Mouse (Mus musculus): Measurements from ENCODE around the gene Lrrc25. TPM values are rescaled to one million over a fixed set of nuclear protein-coding genes. Genes with fewer than 3 reads are reported as not detected.

Lrrc25 gene
- polyA plus RNA-seq, 1 experiment from 2014 or later, result 1.4 TPM

DNA sequence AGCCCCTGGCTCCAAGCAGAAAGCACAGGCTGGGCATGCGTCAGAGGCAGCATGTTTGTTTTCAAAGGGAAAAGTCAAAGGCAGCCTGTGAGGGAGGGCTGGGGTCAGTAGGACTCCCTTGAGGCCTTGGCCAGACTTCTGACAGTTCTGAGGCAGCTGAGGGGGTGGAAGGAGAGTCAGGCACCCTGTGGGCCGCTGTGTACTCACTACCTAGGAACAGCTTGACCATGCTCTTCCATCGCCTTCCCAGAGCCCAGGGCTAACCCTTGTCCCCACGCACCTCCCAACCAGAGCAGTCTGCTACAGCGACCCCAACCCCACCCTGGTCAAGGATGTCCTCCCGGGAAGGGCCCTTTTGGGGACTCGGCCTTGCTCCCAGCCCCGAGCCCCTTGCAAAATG lies 22.8 kb upstream of the Lrrc25 start:
- Histone ChIP-seq H3K4me3 (peak overlapping the region; percentile 58; the same call in 1 of the 2 replicates), H3K27me3 (no peaks in the 10 kb centered on the region), H3K9me3 (replicated peaks) (no peaks in the 10 kb centered on the region), H3K4me1 (replicated peaks) (peaks cover 49% of the 10 kb centered on the region), H3K36me3 (peaks cover 27% of the 10 kb centered on the region; the same call in 1 of the 2 replicates), H3K4me2 (peak overlapping the region; percentile 93), H3K27ac (peak overlapping the region; percentile 88), H3K9ac (peak overlapping the region; percentile 48; the same call in 1 of the 2 replicates)
- 45% methylated on average over 8 of the region's 8 CpGs for WGBS
- no peak for ATAC-seq (replicated peaks; ENCODE audit: insufficient number of reproducible peaks, insufficient read depth, low FRiP score, low read depth)

DNA sequence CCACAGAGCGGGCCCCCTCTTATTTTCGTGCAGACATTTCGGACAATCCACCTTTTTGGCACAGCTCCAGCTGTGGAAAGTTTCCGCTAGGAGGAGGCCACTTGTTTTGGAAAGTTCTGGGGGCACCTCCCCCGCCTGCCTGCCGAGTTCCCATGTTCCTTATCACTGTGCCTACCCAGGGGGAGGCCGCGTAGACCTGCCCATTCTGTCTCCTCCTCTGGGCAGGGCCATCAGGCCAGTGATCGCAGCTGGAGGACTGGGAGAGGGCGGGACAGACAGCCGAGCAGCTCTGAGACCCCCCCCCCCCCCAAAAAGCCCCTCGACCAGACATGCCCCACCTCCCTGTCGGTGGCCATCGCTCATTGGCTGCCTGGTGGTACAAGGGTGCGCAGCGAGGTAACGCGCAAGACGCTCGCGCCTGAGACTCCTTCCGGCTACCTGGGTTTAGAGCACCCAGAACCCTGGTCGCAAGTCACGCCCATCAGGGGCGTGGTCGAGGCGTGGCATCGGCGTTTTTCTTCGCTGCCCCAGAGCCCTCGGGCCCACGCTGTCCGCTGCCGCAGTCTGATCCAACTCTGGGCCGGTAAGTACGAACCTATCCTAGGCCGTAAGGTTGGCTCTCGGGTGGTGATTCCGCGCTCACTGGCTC lies 21.9 kb upstream of the Lrrc25 start, which contains the start of gene Isyna1:
Gene Isyna1 (plus strand): TSS at position 413 of the 649 bp plus-strand sequence.
- Histone ChIP-seq H3K4me2 (peak within 1 kb of the TSS; percentile 93), H3K27ac (peak within 1 kb of the TSS; percentile 88), H3K9me3 (replicated peaks) (no peaks in the 10 kb centered on the region), H3K4me3 (peak within 1 kb of the TSS; percentile 58), H3K27me3 (no peaks in the 10 kb centered on the region), H3K36me3 (peaks cover 20% of the 10 kb centered on the region; the same call in 1 of the 2 replicates), H3K4me1 (replicated peaks) (peaks cover 56% of the 10 kb centered on the region), H3K9ac (peak within 1 kb of the TSS; percentile 66)
- ATAC-seq (replicated peaks; ENCODE audit: insufficient number of reproducible peaks, insufficient read depth, low FRiP score, low read depth), result peak; percentile 86
- WGBS, result under 1% methylated on average over 39 of the region's 40 CpGs

DNA sequence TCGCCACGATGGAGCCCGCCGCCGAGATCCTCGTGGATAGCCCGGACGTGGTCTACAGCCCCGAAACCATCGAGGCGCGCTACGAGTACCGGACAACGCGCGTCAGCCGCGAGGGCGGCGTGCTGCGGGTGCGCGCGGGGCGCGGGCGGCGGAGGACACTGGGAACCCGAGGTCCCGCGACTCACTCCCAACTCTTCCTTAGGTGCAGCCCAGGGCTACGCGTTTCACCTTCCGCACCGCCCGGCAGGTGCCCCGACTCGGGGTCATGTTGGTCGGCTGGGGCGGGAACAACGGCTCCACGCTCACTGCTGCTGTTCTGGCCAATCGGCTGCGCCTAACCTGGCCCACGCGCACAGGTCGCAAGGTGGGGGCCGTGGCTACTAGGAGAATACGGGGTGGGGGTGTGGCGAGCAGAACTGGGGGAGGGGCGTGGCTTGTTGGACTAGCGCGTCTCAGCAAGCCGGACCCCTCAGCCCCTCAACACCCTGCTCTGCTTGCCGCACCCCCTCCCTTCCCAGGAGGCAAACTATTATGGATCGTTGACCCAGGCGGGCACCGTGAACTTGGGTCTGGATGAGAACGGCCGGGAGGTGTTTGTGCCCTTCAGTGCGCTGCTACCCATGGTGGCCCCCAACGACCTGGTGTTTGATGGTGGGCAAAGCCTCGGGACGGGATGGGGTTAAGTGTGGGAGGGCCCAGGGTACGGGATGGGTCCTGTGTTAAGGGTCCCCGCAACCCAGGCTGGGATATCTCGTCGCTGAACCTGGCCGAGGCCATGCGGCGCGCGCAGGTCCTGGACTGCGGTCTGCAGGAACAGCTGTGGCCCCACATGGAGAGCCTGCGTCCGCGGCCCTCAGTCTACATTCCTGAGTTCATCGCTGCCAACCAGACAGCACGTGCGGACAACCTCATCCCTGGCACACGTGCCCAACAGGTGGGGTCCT lies 21.1 kb upstream of the Lrrc25 start:
- Histone ChIP-seq H3K9me3 (replicated peaks) (no peaks in the 10 kb centered on the region), H3K27me3 (0 out of 2 replicates have a peak, but pooled peaks cover 2% of the 10 kb centered on the region), H3K4me1 (replicated peaks) (peaks cover 62% of the 10 kb centered on the region), H3K27ac (peak overlapping the region; percentile 88), H3K9ac (peak overlapping the region; percentile 66), H3K36me3 (peaks cover 15% of the 10 kb centered on the region; the same call in 1 of the 2 replicates), H3K4me2 (peak overlapping the region; percentile 93), H3K4me3 (peak overlapping the region; percentile 58)
- ATAC-seq (replicated peaks; ENCODE audit: insufficient number of reproducible peaks, insufficient read depth, low FRiP score, low read depth), result peak; percentile 7; the same call in 1 of the 2 replicates
- 10% methylated on average over 82 of the region's 82 CpGs for WGBS

DNA sequence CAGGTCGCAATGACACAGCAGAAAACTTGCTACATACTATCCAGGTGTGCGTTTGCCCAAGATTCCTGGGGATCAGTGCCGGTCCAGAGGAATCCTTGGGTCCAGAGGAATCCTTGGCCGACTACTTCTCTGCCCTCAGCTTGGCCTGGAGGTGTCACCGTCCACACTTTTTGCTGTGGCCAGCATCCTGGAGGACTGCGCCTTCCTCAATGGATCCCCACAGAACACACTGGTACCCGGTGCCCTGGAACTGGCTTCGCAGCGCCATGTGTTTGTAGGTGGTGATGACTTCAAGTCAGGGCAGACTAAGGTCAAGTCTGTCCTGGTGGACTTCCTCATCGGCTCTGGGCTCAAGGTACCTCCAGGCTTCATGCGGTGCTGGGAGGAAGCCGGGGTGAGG lies 20.1 kb upstream of the Lrrc25 start:
- ATAC-seq (replicated peaks; ENCODE audit: insufficient number of reproducible peaks, insufficient read depth, low FRiP score, low read depth), result no peak
- H3K4me2 ChIP-seq, result no peak overlapping the region; the same call in 1 of the 2 replicates
- H3K4me1 ChIP-seq (replicated peaks), result peaks cover 69% of the 10 kb centered on the region
- H3K4me3 ChIP-seq, result no peak overlapping the region
- H3K9ac ChIP-seq, result no peak overlapping the region
- no peaks in the 10 kb centered on the region for H3K9me3 ChIP-seq (replicated peaks)
- WGBS, result 94% methylated on average over 12 of the region's 12 CpGs
- H3K27ac ChIP-seq, result no peak overlapping the region
- H3K36me3 ChIP-seq, result peaks cover 7% of the 10 kb centered on the region; the same call in 1 of the 2 replicates
- 0 out of 2 replicates have a peak, but pooled peaks cover 2% of the 10 kb centered on the region for H3K27me3 ChIP-seq

DNA sequence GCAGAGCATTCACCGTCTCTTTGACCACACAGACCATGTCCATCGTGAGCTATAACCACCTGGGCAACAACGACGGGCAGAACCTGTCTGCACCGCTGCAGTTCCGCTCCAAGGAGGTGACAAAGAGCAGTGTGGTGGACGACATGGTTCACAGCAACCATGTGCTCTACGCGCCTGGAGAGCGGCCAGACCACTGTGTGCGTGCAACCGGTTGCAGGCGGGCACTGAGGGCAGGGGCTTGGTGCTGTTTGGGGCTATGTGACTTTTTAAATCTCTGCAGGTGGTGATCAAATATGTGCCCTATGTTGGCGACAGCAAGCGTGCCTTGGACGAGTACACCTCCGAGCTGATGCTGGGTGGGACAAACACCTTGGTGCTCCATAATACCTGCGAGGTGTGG lies 19.7 kb upstream of the Lrrc25 start:
- H3K9me3 ChIP-seq (replicated peaks), result no peaks in the 10 kb centered on the region
- 0 out of 2 replicates have a peak, but pooled peaks cover 2% of the 10 kb centered on the region for H3K27me3 ChIP-seq
- ATAC-seq (replicated peaks; ENCODE audit: insufficient number of reproducible peaks, insufficient read depth, low FRiP score, low read depth), result no peak
- H3K4me1 ChIP-seq (replicated peaks), result peaks cover 73% of the 10 kb centered on the region
- no peak overlapping the region for H3K9ac ChIP-seq
- no peak overlapping the region for H3K4me2 ChIP-seq
- H3K36me3 ChIP-seq, result peaks cover 7% of the 10 kb centered on the region; the same call in 1 of the 2 replicates
- 93% methylated on average over 18 of the region's 18 CpGs for WGBS
- H3K4me3 ChIP-seq, result no peak overlapping the region
- no peak overlapping the region for H3K27ac ChIP-seq

DNA sequence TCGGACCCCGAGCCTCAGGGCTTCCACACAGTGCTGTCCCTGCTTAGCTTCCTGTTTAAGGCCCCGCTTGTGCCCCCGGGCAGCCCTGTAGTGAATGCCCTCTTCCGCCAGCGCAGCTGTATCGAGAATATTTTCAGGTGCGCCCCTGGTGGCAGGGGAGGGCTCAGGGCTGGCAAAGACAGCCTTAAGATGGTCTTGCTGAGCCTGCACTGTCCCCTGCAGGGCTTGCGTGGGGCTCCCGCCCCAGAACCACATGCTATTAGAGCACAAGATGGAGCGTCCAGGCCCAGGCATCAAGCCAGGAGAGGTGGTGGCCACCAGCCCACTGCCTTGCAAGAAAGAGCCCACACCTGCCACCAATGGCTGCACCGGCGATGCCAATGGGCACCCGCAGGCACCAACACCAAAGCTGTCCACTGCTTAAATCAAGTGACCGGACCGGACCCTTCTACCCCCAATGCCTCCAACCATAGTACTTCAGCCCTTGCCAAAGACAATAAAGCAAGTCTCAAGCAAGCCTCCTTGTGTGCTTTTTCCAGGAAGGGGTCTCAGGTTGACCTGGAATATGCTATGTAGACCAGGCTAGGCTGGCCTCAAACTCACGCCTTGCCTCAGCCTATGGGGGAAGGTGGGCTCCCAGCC lies 19.1 kb upstream of the Lrrc25 start:
- no peak for ATAC-seq (replicated peaks; ENCODE audit: insufficient number of reproducible peaks, insufficient read depth, low FRiP score, low read depth)
- 80% methylated on average over 17 of the region's 17 CpGs for WGBS
- 0 out of 2 replicates have a peak, but pooled peaks cover 2% of the 10 kb centered on the region for H3K27me3 ChIP-seq
- H3K9ac ChIP-seq, result no peak overlapping the region; the same call in 1 of the 2 replicates
- H3K4me1 ChIP-seq (replicated peaks), result peaks cover 70% of the 10 kb centered on the region
- H3K4me2 ChIP-seq, result peak overlapping the region; percentile 83
- H3K36me3 ChIP-seq, result peaks cover 7% of the 10 kb centered on the region; the same call in 1 of the 2 replicates
- peak overlapping the region; percentile 56 for H3K4me3 ChIP-seq
- H3K9me3 ChIP-seq (replicated peaks), result no peaks in the 10 kb centered on the region
- no peak overlapping the region for H3K27ac ChIP-seq

DNA sequence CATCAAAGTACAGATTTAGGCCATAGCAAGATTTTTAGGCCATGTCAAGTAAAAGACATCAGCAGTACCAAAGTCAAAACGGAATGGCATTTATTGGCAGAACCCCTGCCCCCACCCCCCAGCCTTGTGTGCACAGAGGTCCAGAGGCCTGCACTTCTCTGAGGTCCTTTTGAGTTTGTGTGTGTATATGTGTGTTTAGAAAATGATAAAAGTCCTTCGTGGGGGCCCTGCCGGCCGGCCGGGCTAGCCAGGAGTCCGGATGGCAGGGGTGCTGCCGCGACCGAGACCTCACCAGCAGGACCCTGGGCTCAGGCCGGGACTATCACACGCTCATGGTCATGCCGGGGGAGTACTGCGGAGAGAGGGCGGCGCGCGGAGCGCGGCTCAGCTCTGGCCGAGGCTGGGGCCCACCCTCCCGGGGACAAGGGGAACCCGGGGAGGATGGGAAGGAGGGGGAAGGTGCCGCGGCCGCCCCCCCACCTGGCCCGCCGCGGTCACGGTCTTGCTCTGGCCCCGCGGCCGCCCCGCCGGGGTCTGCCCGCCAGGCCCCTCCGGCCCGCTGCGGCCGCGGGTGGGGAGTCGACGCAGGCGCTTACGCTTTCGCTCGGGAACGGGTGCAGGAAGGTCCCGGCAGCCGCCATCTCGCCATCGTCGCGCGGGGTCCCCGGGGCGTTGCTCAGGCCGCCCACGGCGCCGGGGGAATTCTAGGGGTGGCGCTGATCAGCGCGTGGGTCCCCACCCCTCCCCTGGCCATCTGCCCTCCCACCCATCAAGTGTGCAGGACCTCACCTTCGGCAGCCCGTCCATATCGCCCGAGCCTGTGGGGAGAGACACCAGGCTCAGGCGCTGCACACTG lies 18.3 kb upstream of the Lrrc25 start:
- H3K4me3 ChIP-seq, result peak overlapping the region; percentile 56
- peak overlapping the region; percentile 41 for H3K27ac ChIP-seq
- no peaks in the 10 kb centered on the region for H3K9me3 ChIP-seq (replicated peaks)
- H3K27me3 ChIP-seq, result 0 out of 2 replicates have a peak, but pooled peaks cover 2% of the 10 kb centered on the region
- H3K9ac ChIP-seq, result peak overlapping the region; percentile 66
- peaks cover 69% of the 10 kb centered on the region for H3K4me1 ChIP-seq (replicated peaks)
- H3K4me2 ChIP-seq, result peak overlapping the region; percentile 83
- no peak for ATAC-seq (replicated peaks; ENCODE audit: insufficient number of reproducible peaks, insufficient read depth, low FRiP score, low read depth)
- 22% methylated on average over 50 of the region's 68 CpGs for WGBS
- H3K36me3 ChIP-seq, result peaks cover 7% of the 10 kb centered on the region; the same call in 1 of the 2 replicates

DNA sequence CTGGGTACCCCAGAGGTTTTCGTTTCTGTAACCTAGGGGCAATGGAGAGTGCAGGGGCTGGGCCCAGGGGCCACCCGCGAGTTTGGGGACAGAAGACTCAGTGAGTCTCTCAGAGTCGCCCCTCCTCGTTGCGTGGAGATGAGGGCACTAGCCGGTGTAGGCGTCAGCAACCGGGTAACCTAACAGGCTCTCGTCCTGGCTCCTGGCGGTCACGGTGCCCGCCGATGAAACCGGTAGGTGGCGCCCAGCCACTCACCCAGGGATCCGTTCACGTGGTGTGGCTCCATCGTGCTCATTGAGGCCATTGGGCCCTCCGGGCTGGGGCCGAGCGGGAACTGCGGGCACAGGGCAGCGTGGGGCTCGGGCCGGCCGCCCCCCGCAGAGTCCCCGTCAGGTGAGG lies 17.7 kb upstream of the Lrrc25 start:
- Histone ChIP-seq H3K27me3 (0 out of 2 replicates have a peak, but pooled peaks cover 2% of the 10 kb centered on the region), H3K9me3 (replicated peaks) (no peaks in the 10 kb centered on the region), H3K4me2 (peak overlapping the region; percentile 83), H3K4me3 (peak overlapping the region; percentile 56), H3K27ac (peak overlapping the region; percentile 41), H3K9ac (peak overlapping the region; percentile 66), H3K4me1 (replicated peaks) (peaks cover 63% of the 10 kb centered on the region), H3K36me3 (peaks cover 7% of the 10 kb centered on the region; the same call in 1 of the 2 replicates)
- WGBS, result 11% methylated on average over 29 of the region's 29 CpGs
- ATAC-seq (replicated peaks; ENCODE audit: insufficient number of reproducible peaks, insufficient read depth, low FRiP score, low read depth), result peak; percentile 18; the same call in 1 of the 2 replicates

DNA sequence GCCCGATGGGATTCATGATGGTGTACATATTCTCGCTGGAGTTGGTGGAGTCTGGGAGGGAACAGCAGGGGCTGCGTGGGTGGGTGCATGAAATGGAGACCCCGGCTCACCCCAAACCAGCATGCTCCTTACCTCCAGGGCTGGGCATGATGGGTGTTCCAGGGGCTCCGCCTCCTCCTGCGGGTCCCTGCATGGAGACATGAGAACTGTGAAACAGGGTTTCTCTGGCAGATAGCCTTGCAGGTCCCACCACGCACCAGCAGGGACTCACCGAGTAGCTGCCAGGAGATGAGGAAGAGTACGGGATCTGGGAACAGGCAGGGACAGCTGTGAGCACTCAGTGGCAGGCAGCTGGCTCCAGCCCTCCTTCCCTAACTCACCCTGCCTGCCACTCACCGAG lies 17.2 kb upstream of the Lrrc25 start:
- Histone ChIP-seq H3K4me2 (peak overlapping the region; percentile 83), H3K9ac (0 out of 2 replicates have a peak overlapping the region, but pooled peaks have one; percentile 66), H3K4me3 (peak overlapping the region; percentile 56), H3K36me3 (peaks cover 7% of the 10 kb centered on the region; the same call in 1 of the 2 replicates), H3K4me1 (replicated peaks) (peaks cover 59% of the 10 kb centered on the region), H3K27me3 (0 out of 2 replicates have a peak, but pooled peaks cover 2% of the 10 kb centered on the region), H3K9me3 (replicated peaks) (no peaks in the 10 kb centered on the region), H3K27ac (no peak overlapping the region)
- ATAC-seq (replicated peaks; ENCODE audit: insufficient number of reproducible peaks, insufficient read depth, low FRiP score, low read depth), result no peak
- 26% methylated on average over 10 of the region's 10 CpGs for WGBS
